Mouse (Mus musculus) gastrocnemius, postnatal 4 days (tissue): Measurements from ENCODE around the gene Nckap5. TPM values are rescaled to one million over a fixed set of nuclear protein-coding genes. Genes with fewer than 3 reads are reported as not detected.

ENCODE experiments used
- DNase-seq, 2 experiments: peaks; one replicate each; pipeline ENCODE4 v3.0.0; 2021 to 2022; ENCODE audit warnings: low spot score in 2 of 2, mixed read lengths in 2 of 2
- total RNA-seq, 2 experiments: library from RNA; stranded (reverse); gene quantifications; 2 replicates each; pipeline ENCODE4 v1.2.3; 2021

Nckap5 gene
- total RNA-seq, 2 experiments from 2014 or later: 6.7 to 7.5 TPM

- DNase-seq: no peak
Measured at GRCm38 (mm10) chr1:126719733-126720348, 110.8 kb downstream of the Nckap5 start.

- DNase-seq: no peak
Measured at GRCm38 (mm10) chr1:126706611-126707010, 124.0 kb downstream of the Nckap5 start.

GRCm38 (mm10) chr1:126700978-126701320 is 129.7 kb downstream of the Nckap5 start:
- DNase-seq: no peak

GRCm38 (mm10) chr1:126700063-126700977 is 130.3 kb downstream of the Nckap5 start:
- DNase-seq: no peak

GRCm38 (mm10) chr1:126693585-126693984 is 137.0 kb downstream of the Nckap5 start:
- DNase-seq: no peak

GRCm38 (mm10) chr1:126688593-126688992 is 142.0 kb downstream of the Nckap5 start:
- no peak for DNase-seq

GRCm38 (mm10) chr1:126686678-126687077 is 143.9 kb downstream of the Nckap5 start:
- DNase-seq: no peak

- DNase-seq: peak; percentile 43 to 62
Measured at GRCm38 (mm10) chr1:126683621-126684445, 146.8 kb downstream of the Nckap5 start.

GRCm38 (mm10) chr1:126681773-126682172 is 148.8 kb downstream of the Nckap5 start:
- no peak for DNase-seq

- no peak for DNase-seq
Measured at GRCm38 (mm10) chr1:126679348-126679747, 151.3 kb downstream of the Nckap5 start.

- DNase-seq: no peak
Measured at GRCm38 (mm10) chr1:126677280-126677679, 153.3 kb downstream of the Nckap5 start.

GRCm38 (mm10) chr1:126676769-126677168 is 153.8 kb downstream of the Nckap5 start:
- no peak for DNase-seq

GRCm38 (mm10) chr1:126675142-126675541 is 155.5 kb downstream of the Nckap5 start:
- DNase-seq: no peak

- DNase-seq: no peak
Measured at GRCm38 (mm10) chr1:126673238-126673637, 157.4 kb downstream of the Nckap5 start.

- no peak for DNase-seq
Measured at GRCm38 (mm10) chr1:126670507-126670906, 160.1 kb downstream of the Nckap5 start.

GRCm38 (mm10) chr1:126660098-126660999 is 170.2 kb downstream of the Nckap5 start:
- no peak for DNase-seq

- DNase-seq: no peak
Measured at GRCm38 (mm10) chr1:126658731-126659130, 171.9 kb downstream of the Nckap5 start.

GRCm38 (mm10) chr1:126656246-126656645 is 174.4 kb downstream of the Nckap5 start:
- peak in 1 of 2 experiments; percentile 16 for DNase-seq

GRCm38 (mm10) chr1:126652085-126652484 is 178.5 kb downstream of the Nckap5 start:
- no peak for DNase-seq

- DNase-seq: no peak
Measured at GRCm38 (mm10) chr1:126650806-126651205, 179.8 kb downstream of the Nckap5 start.

GRCm38 (mm10) chr1:126642751-126643150 is 187.8 kb downstream of the Nckap5 start:
- no peak for DNase-seq
